Mouse (Mus musculus): ENCODE results near the gene Tle1. TPM values are rescaled to one million over a fixed set of nuclear protein-coding genes. Genes with fewer than 3 reads are reported as not detected.
A peak's percentile ranks its signal among the peaks of the same experiment; 100 is the strongest.

Tle1 gene
- polyA plus RNA-seq, 1 experiment from 2014 or later = 18.1 TPM

GRCm38 (mm10) chr4:72160102-72160511 is 40.6 kb downstream of the Tle1 start:
- Histone ChIP-seq H3K9me3 (no peaks in the 10 kb centered on the region), H3K4me1 (no peaks in the 10 kb centered on the region), H3K36me3 (peaks cover 11% of the 10 kb centered on the region; the same call in 1 of the 2 replicates), H3K9ac (no peak overlapping the region), H3K4me3 (no peak overlapping the region), H3K27ac (no peak overlapping the region), H3K27me3 (no peaks in the 10 kb centered on the region), H3K4me2 (no peak overlapping the region)
- ATAC-seq (ENCODE audit: borderline replicate concordance, extremely low read depth, low FRiP score, low TSS enrichment) = no peak
- 84% methylated on average over 14 of the region's 14 CpGs for WGBS

GRCm38 (mm10) chr4:72157931-72158371 is 42.8 kb downstream of the Tle1 start:
- no peak overlapping the region for H3K9ac ChIP-seq
- no peak overlapping the region for H3K4me2 ChIP-seq
- no peaks in the 10 kb centered on the region for H3K4me1 ChIP-seq
- no peaks in the 10 kb centered on the region for H3K27me3 ChIP-seq
- 56% methylated on average over 10 of the region's 10 CpGs for WGBS
- H3K27ac ChIP-seq = no peak overlapping the region
- peaks cover 11% of the 10 kb centered on the region; the same call in 1 of the 2 replicates for H3K36me3 ChIP-seq
- H3K9me3 ChIP-seq = no peaks in the 10 kb centered on the region
- H3K4me3 ChIP-seq = no peak overlapping the region
- peak; percentile 39 for ATAC-seq (ENCODE audit: borderline replicate concordance, extremely low read depth, low FRiP score, low TSS enrichment)

- peak; percentile 35; the same call in 1 of the 2 replicates for ATAC-seq (ENCODE audit: borderline replicate concordance, extremely low read depth, low FRiP score, low TSS enrichment)
- no peak overlapping the region for H3K4me2 ChIP-seq
- no peaks in the 10 kb centered on the region for H3K27me3 ChIP-seq
- no peaks in the 10 kb centered on the region for H3K9me3 ChIP-seq
- peaks cover 21% of the 10 kb centered on the region for H3K4me1 ChIP-seq
- 20% methylated on average over 4 of the region's 4 CpGs for WGBS
- no peak overlapping the region for H3K4me3 ChIP-seq
- H3K9ac ChIP-seq = no peak overlapping the region
- no peaks in the 10 kb centered on the region; the same call in 1 of the 2 replicates for H3K36me3 ChIP-seq
- no peak overlapping the region for H3K27ac ChIP-seq
Measured at GRCm38 (mm10) chr4:72150460-72151131, 50.1 kb downstream of the Tle1 start.

- Histone ChIP-seq H3K4me2 (no peak overlapping the region), H3K27me3 (no peaks in the 10 kb centered on the region), H3K4me3 (no peak overlapping the region), H3K9ac (no peak overlapping the region), H3K9me3 (no peaks in the 10 kb centered on the region), H3K36me3 (no peaks in the 10 kb centered on the region; the same call in 1 of the 2 replicates), H3K4me1 (peaks cover 13% of the 10 kb centered on the region), H3K27ac (no peak overlapping the region)
- no peak for ATAC-seq (ENCODE audit: borderline replicate concordance, extremely low read depth, low FRiP score, low TSS enrichment)
- 85% methylated on average over 2 of the region's 2 CpGs for WGBS
Measured at GRCm38 (mm10) chr4:72146003-72146402, 54.7 kb downstream of the Tle1 start.

- Histone ChIP-seq H3K27me3 (no peaks in the 10 kb centered on the region), H3K4me3 (no peak overlapping the region), H3K9me3 (no peaks in the 10 kb centered on the region), H3K4me2 (no peak overlapping the region), H3K27ac (no peak overlapping the region), H3K9ac (no peak overlapping the region), H3K4me1 (no peaks in the 10 kb centered on the region), H3K36me3 (no peaks in the 10 kb centered on the region; the same call in 1 of the 2 replicates)
- WGBS = 78% methylated on average over 2 of the region's 2 CpGs
- no peak for ATAC-seq (ENCODE audit: borderline replicate concordance, extremely low read depth, low FRiP score, low TSS enrichment)
Measured at GRCm38 (mm10) chr4:72144541-72144940, 56.2 kb downstream of the Tle1 start.

GRCm38 (mm10) chr4:72140706-72141105 is 60.0 kb downstream of the Tle1 start:
- no peak overlapping the region for H3K4me2 ChIP-seq
- 66% methylated on average over 3 of the region's 3 CpGs for WGBS
- H3K4me3 ChIP-seq = no peak overlapping the region
- H3K9me3 ChIP-seq = no peaks in the 10 kb centered on the region
- peaks cover 17% of the 10 kb centered on the region; the same call in 1 of the 2 replicates for H3K36me3 ChIP-seq
- no peak for ATAC-seq (ENCODE audit: borderline replicate concordance, extremely low read depth, low FRiP score, low TSS enrichment)
- H3K4me1 ChIP-seq = no peaks in the 10 kb centered on the region
- H3K27ac ChIP-seq = no peak overlapping the region
- no peak overlapping the region for H3K9ac ChIP-seq
- no peaks in the 10 kb centered on the region for H3K27me3 ChIP-seq

- H3K36me3 ChIP-seq = peaks cover 22% of the 10 kb centered on the region; the same call in 1 of the 2 replicates
- H3K27ac ChIP-seq = no peak overlapping the region
- H3K9me3 ChIP-seq = no peaks in the 10 kb centered on the region
- H3K4me1 ChIP-seq = no peaks in the 10 kb centered on the region
- no peaks in the 10 kb centered on the region for H3K27me3 ChIP-seq
- 43% methylated on average over 11 of the region's 11 CpGs for WGBS
- no peak overlapping the region for H3K9ac ChIP-seq
- ATAC-seq (ENCODE audit: borderline replicate concordance, extremely low read depth, low FRiP score, low TSS enrichment) = peak; percentile 71; the same call in 1 of the 2 replicates
- H3K4me2 ChIP-seq = no peak overlapping the region
- H3K4me3 ChIP-seq = no peak overlapping the region
Measured at GRCm38 (mm10) chr4:72139475-72140120, 61.1 kb downstream of the Tle1 start.

GRCm38 (mm10) chr4:72138264-72139080 is 62.2 kb downstream of the Tle1 start:
- WGBS = 89% methylated on average over 11 of the region's 11 CpGs
- ATAC-seq (ENCODE audit: borderline replicate concordance, extremely low read depth, low FRiP score, low TSS enrichment) = no peak
- no peak overlapping the region for H3K4me2 ChIP-seq
- H3K9ac ChIP-seq = no peak overlapping the region
- H3K27ac ChIP-seq = no peak overlapping the region
- H3K4me3 ChIP-seq = no peak overlapping the region
- no peaks in the 10 kb centered on the region for H3K27me3 ChIP-seq
- peaks cover 26% of the 10 kb centered on the region; the same call in 1 of the 2 replicates for H3K36me3 ChIP-seq
- H3K9me3 ChIP-seq = no peaks in the 10 kb centered on the region
- H3K4me1 ChIP-seq = no peaks in the 10 kb centered on the region

- Histone ChIP-seq H3K27me3 (no peaks in the 10 kb centered on the region), H3K36me3 (peaks cover 19% of the 10 kb centered on the region; the same call in 1 of the 2 replicates), H3K9ac (no peak overlapping the region), H3K27ac (no peak overlapping the region), H3K4me3 (no peak overlapping the region), H3K9me3 (no peaks in the 10 kb centered on the region), H3K4me2 (no peak overlapping the region), H3K4me1 (no peaks in the 10 kb centered on the region)
- WGBS = 74% methylated on average over 3 of the region's 3 CpGs
- no peak for ATAC-seq (ENCODE audit: borderline replicate concordance, extremely low read depth, low FRiP score, low TSS enrichment)
Measured at GRCm38 (mm10) chr4:72132646-72133045, 68.1 kb downstream of the Tle1 start.

GRCm38 (mm10) chr4:72127596-72127995 is 73.1 kb downstream of the Tle1 start:
- Histone ChIP-seq H3K9me3 (no peaks in the 10 kb centered on the region), H3K27me3 (no peaks in the 10 kb centered on the region), H3K9ac (no peak overlapping the region), H3K4me3 (no peak overlapping the region), H3K4me2 (no peak overlapping the region), H3K4me1 (no peaks in the 10 kb centered on the region), H3K27ac (no peak overlapping the region), H3K36me3 (peaks cover 12% of the 10 kb centered on the region)
- no peak for ATAC-seq (ENCODE audit: borderline replicate concordance, extremely low read depth, low FRiP score, low TSS enrichment)
- WGBS = 54% methylated on average over 2 of the region's 2 CpGs

- H3K4me1 ChIP-seq = no peaks in the 10 kb centered on the region
- H3K36me3 ChIP-seq = peaks cover 17% of the 10 kb centered on the region
- no peak overlapping the region for H3K4me3 ChIP-seq
- H3K4me2 ChIP-seq = no peak overlapping the region
- WGBS = 67% methylated on average over 5 of the region's 5 CpGs
- no peak overlapping the region for H3K9ac ChIP-seq
- no peaks in the 10 kb centered on the region for H3K27me3 ChIP-seq
- ATAC-seq (ENCODE audit: borderline replicate concordance, extremely low read depth, low FRiP score, low TSS enrichment) = no peak
- H3K9me3 ChIP-seq = no peaks in the 10 kb centered on the region
- H3K27ac ChIP-seq = no peak overlapping the region
Measured at GRCm38 (mm10) chr4:72124790-72125189, 75.9 kb downstream of the Tle1 start.

Data from lung, embryonic 15.5 days (tissue).